Mouse (Mus musculus): ENCODE results near the gene Gtpbp1. TPM values are rescaled to one million over a fixed set of nuclear protein-coding genes. Genes with fewer than 3 reads are reported as not detected.

Gene Gtpbp1
- polyA plus RNA-seq, 1 experiment from 2014 or later: 42.6 TPM

- 86% methylated on average over 16 of the region's 16 CpGs for WGBS
These were observed 76.8 kb downstream of the Gtpbp1 start for GRCm38 (mm10) chr15:79767327-79767961.

GRCm38 (mm10) chr15:79768302-79768701, 77.7 kb downstream of the Gtpbp1 start:
- 66% methylated on average over 6 of the region's 6 CpGs for WGBS
- H3K27ac ChIP-seq: no peak overlapping the region
- H3K9ac ChIP-seq (replicated peaks): no peak overlapping the region
- peaks cover 10% of the 10 kb centered on the region for H3K4me1 ChIP-seq (replicated peaks)
- no peak for ATAC-seq (ENCODE audit: insufficient number of reproducible peaks, insufficient read depth, low FRiP score, low TSS enrichment, low read depth)
- no peak overlapping the region for H3K4me2 ChIP-seq
- H3K9me3 ChIP-seq: no peaks in the 10 kb centered on the region
- peaks cover 28% of the 10 kb centered on the region for H3K36me3 ChIP-seq
- no peaks in the 10 kb centered on the region for H3K27me3 ChIP-seq
- H3K4me3 ChIP-seq (replicated peaks): no peak overlapping the region

More at GRCm38 (mm10) chr15:79767327-79767961, 76.8 kb downstream of the Gtpbp1 start:
- Histone ChIP-seq H3K27me3 (no peaks in the 10 kb centered on the region), H3K4me1 (replicated peaks) (peaks cover 7% of the 10 kb centered on the region; the same call in 1 of the 2 replicates), H3K27ac (no peak overlapping the region), H3K9ac (replicated peaks) (no peak overlapping the region), H3K4me2 (no peak overlapping the region), H3K4me3 (replicated peaks) (no peak overlapping the region), H3K36me3 (peaks cover 36% of the 10 kb centered on the region), H3K9me3 (no peaks in the 10 kb centered on the region)
- ATAC-seq (ENCODE audit: insufficient number of reproducible peaks, insufficient read depth, low FRiP score, low TSS enrichment, low read depth): no peak

GRCm38 (mm10) chr15:79770629-79771240, 80.1 kb downstream of the Gtpbp1 start:
- Histone ChIP-seq H3K4me1 (replicated peaks) (peaks cover 22% of the 10 kb centered on the region), H3K9me3 (no peaks in the 10 kb centered on the region), H3K4me3 (replicated peaks) (no peak overlapping the region), H3K4me2 (no peak overlapping the region), H3K27me3 (no peaks in the 10 kb centered on the region), H3K36me3 (peaks cover 4% of the 10 kb centered on the region; the same call in 1 of the 2 replicates), H3K27ac (no peak overlapping the region), H3K9ac (replicated peaks) (no peak overlapping the region; the same call in 1 of the 2 replicates)
- no peak for ATAC-seq (ENCODE audit: insufficient number of reproducible peaks, insufficient read depth, low FRiP score, low TSS enrichment, low read depth)
- 69% methylated on average over 21 of the region's 21 CpGs for WGBS

Other genes starting within 250 kb of the Gtpbp1 start
- gene Csnk1e, start 235.3 kb upstream of the Gtpbp1 start, polyA plus RNA-seq (2016; fragmentation: Nextera tagmentation; extraction: Ambion mirVana): 148 and 158 TPM in 2 replicates
- gene Kcnj4, start 185.6 kb upstream of the Gtpbp1 start, polyA plus RNA-seq (2016; fragmentation: Nextera tagmentation; extraction: Ambion mirVana): not detected in 2 replicates
- 35.9 and 42.8 TPM in 2 replicates for gene Kdelr3, start 174.4 kb upstream of the Gtpbp1 start, polyA plus RNA-seq (2016; fragmentation: Nextera tagmentation; extraction: Ambion mirVana)
- gene Ddx17, start 144.1 kb upstream of the Gtpbp1 start, polyA plus RNA-seq (2016; fragmentation: Nextera tagmentation; extraction: Ambion mirVana): 67.4 and 68.6 TPM in 2 replicates
- 2.0 and 2.1 TPM in 2 replicates for gene Dmc1, start 85.7 kb upstream of the Gtpbp1 start, polyA plus RNA-seq (2016; fragmentation: Nextera tagmentation; extraction: Ambion mirVana)
- gene Fam227a, start 31.9 kb upstream of the Gtpbp1 start, polyA plus RNA-seq (2016; fragmentation: Nextera tagmentation; extraction: Ambion mirVana): 2.1 and 2.5 TPM in 2 replicates
- 49.9 and 57.6 TPM in 2 replicates for gene Cby1, start 31.6 kb upstream of the Gtpbp1 start, polyA plus RNA-seq (2016; fragmentation: Nextera tagmentation; extraction: Ambion mirVana)
- 217 and 238 TPM in 2 replicates for gene Tomm22, start 20.0 kb upstream of the Gtpbp1 start, polyA plus RNA-seq (2016; fragmentation: Nextera tagmentation; extraction: Ambion mirVana)
- gene Josd1, start 2.9 kb upstream of the Gtpbp1 start, polyA plus RNA-seq (2016; fragmentation: Nextera tagmentation; extraction: Ambion mirVana): 33.0 and 36.1 TPM in 2 replicates
- gene Sun2, start 51.7 kb downstream of the Gtpbp1 start, polyA plus RNA-seq (2016; fragmentation: Nextera tagmentation; extraction: Ambion mirVana): 6.1 and 6.6 TPM in 2 replicates
- 71.0 and 71.2 TPM in 2 replicates for gene Dnal4, start 87.0 kb downstream of the Gtpbp1 start, polyA plus RNA-seq (2016; fragmentation: Nextera tagmentation; extraction: Ambion mirVana)
- 2.0 and 2.3 TPM in 2 replicates for gene Nptxr, start 113.9 kb downstream of the Gtpbp1 start, polyA plus RNA-seq (2016; fragmentation: Nextera tagmentation; extraction: Ambion mirVana)
- gene Npcd, start 143.4 kb downstream of the Gtpbp1 start, polyA plus RNA-seq (2016; fragmentation: Nextera tagmentation; extraction: Ambion mirVana): not detected in 2 replicates
- gene Cbx6, start 143.8 kb downstream of the Gtpbp1 start, polyA plus RNA-seq (2016; fragmentation: Nextera tagmentation; extraction: Ambion mirVana): 27.9 and 28.2 TPM in 2 replicates
- 11.0 and 11.8 TPM in 2 replicates for gene Apobec3, start 200.8 kb downstream of the Gtpbp1 start, polyA plus RNA-seq (2016; fragmentation: Nextera tagmentation; extraction: Ambion mirVana)